Mouse (Mus musculus) midbrain, embryonic 16.5 days (tissue): ENCODE results near the gene Phf1. TPM values are rescaled to one million over a fixed set of nuclear protein-coding genes. Genes with fewer than 3 reads are reported as not detected.
"Not testable (repeated sequence)": the region's sequence is repeated elsewhere in the genome, so short reads cannot be mapped to it uniquely, and the experiment has no call there.

Experiments used
- ATAC-seq: fragments of 200-750 bp; cut with Nextera tagmentation; 2 replicates; pipeline ENCODE4 v1.8.0; 2017; ENCODE audit warnings: moderate TSS enrichment
- H3K27ac ChIP-seq: fragments of 300-500 bp; sonication (generic); 2 replicates; pipeline ENCODE4 v1.5.1; 2014; ENCODE audit warnings: mild to moderate bottlenecking, low read length, mixed read lengths
- H3K27me3 ChIP-seq: fragments of 300-500 bp; sonication (generic); 2 replicates; pipeline ENCODE4 v1.6.1; 2014; ENCODE audit warnings: low read depth, low read length, mixed read lengths; ENCODE audit not compliant: control insufficient read depth, insufficient read depth
- H3K36me3 ChIP-seq: fragments of 300-500 bp; sonication (generic); 2 replicates; pipeline ENCODE4 v1.6.1; 2014; ENCODE audit warnings: mild to moderate bottlenecking, low read length, moderate library complexity, mixed read lengths; ENCODE audit not compliant: control insufficient read depth, insufficient read depth
- H3K4me1 ChIP-seq: fragments of 300-500 bp; sonication (generic); 2 replicates; pipeline ENCODE4 v1.6.1; 2014; ENCODE audit warnings: mild to moderate bottlenecking, low read length, mixed read lengths; ENCODE audit not compliant: control insufficient read depth, insufficient read depth
- H3K4me2 ChIP-seq: fragments of 300-500 bp; sonication (generic); 2 replicates; pipeline ENCODE4 v1.6.1; 2014; ENCODE audit warnings: mild to moderate bottlenecking, low read length, mixed read lengths
- H3K4me3 ChIP-seq: fragments of 300-500 bp; sonication (generic); 2 replicates; pipeline ENCODE4 v1.5.1; 2014; ENCODE audit warnings: low read depth, mild to moderate bottlenecking, low read length, moderate library complexity, mixed read lengths
- H3K9ac ChIP-seq: fragments of 300-500 bp; sonication (generic); 2 replicates; pipeline ENCODE4 v1.6.1; 2014; ENCODE audit warnings: low read depth, low read length, mixed read lengths
- H3K9me3 ChIP-seq: fragments of 300-500 bp; sonication (generic); replicated peaks from 2 replicates; pipeline ENCODE4 v1.6.1; 2014; ENCODE audit warnings: mild to moderate bottlenecking, low read length, mixed read lengths; ENCODE audit not compliant: control insufficient read depth, poor library complexity, severe bottlenecking
- WGBS: fragments of 180-500 bp; shearing (Covaris S2); extraction: QIAGEN DNeasy Blood & Tissue Kit; methylation state at CpG from one replicate; pipeline ENCODE4 v1.1.7; 2014; 5-methylcytosine and 5-hydroxymethylcytosine counted together
- polyA plus RNA-seq: library from polyadenylated mRNA; unstranded; fragments of >200 nt; fragmentation: Nextera tagmentation; extraction: Ambion mirVana; gene quantifications from 2 replicates; pipeline ENCODE4 v1.2.1, GENCODE M21; 2015

The Phf1 gene
- polyA plus RNA-seq, 1 experiment from 2014 or later, result 28.0 TPM

DNA sequence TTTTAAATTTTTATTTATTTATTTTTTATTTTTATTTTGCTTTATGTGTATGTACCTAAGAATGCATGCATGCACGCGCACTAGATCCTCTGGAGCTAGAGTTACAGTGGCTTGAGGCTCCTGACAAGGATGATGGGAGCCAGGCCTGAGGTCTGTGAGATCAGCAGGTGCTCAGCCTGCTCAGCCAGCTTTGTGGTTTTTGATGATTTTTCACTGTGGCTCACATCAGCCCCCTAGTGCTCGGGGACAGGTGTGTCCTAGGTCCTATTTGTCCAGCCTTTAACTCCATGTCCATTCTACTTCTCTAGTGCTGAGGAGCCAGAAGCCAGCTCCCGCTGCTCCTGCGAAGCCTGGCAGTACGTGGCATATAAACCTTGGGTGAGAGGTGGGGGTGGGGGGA, 10.5 kb upstream of the Phf1 start:
- H3K4me3 ChIP-seq, H3K36me3 ChIP-seq, H3K4me1 ChIP-seq, H3K27me3 ChIP-seq, H3K4me2 ChIP-seq, H3K27ac ChIP-seq, ATAC-seq, H3K9me3 ChIP-seq, H3K9ac ChIP-seq: not testable (repeated sequence)
- WGBS, result 92% methylated on average over 5 of the region's 6 CpGs

DNA sequence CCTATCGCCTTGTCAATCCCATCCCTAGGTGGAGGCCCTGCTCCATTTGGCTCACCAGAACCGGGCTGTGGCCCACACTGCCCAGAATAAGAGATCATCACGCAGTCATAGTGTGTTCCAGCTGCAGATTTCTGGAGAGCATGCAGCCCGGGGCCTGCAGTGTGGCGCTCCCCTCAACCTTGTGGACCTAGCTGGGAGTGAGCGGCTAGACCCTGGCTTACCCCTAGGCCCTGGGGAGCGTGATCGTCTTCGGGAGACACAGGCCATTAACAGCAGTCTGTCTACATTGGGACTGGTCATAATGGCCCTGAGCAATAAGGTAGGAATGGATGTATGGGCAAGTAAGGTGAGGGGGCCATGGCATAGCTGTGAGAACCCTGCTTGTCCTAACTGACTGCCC, 7.4 kb upstream of the Phf1 start:
- not testable (repeated sequence) for H3K27ac ChIP-seq, H3K4me2 ChIP-seq, H3K4me3 ChIP-seq, ATAC-seq, H3K9ac ChIP-seq, H3K27me3 ChIP-seq, H3K9me3 ChIP-seq, H3K4me1 ChIP-seq, H3K36me3 ChIP-seq
- WGBS, result 95% methylated on average over 9 of the region's 9 CpGs

DNA sequence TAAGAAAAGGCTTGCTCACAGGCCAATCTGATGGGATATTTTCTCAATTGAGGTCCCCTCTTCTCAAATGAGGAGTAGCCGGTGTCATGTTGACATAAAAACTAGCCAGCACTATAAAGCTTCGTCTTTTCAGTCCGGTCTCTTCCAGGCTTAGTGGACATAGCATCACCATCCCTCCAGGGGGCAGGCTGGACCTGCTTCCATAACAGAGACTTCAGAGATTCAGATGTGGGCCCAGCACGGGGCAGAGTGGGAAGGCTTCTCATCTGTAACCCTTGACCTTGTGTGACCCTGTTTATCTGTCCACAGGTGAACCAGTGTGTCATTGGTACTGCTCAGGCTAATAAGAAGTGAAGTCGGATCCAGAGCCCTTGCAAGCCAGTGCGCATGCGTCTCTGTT, 1.1 kb upstream of the Phf1 start:
- H3K36me3 ChIP-seq, result peaks cover 10% of the 10 kb centered on the region
- H3K9me3 ChIP-seq, H3K27ac ChIP-seq, H3K4me2 ChIP-seq, H3K4me3 ChIP-seq, H3K27me3 ChIP-seq, H3K9ac ChIP-seq: not testable (repeated sequence)
- WGBS, result 65% methylated on average over 7 of the region's 7 CpGs
- 0 out of 2 replicates have a peak, but pooled peaks have one; percentile 7 for ATAC-seq
- peaks cover 14% of the 10 kb centered on the region for H3K4me1 ChIP-seq

DNA sequence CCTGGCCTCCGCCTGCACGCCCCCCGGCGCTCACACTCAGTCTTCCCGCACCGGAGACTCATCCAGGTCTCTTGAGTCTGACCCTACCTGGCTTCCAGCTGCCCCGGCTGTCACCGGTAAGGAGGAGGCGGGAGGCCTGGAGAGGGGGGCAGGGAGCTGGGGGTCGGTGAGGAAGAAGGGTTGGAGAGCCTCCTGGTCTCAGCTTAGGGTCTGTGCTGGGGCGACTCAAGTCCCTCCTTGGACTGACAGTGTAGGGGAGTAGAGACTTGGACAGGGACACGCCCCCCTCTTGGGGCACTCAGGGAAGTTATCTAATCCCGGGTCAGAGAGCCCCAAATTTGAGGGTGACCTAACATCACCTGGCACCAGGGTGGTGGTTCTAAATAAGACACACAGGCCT, 567 bp downstream of the Phf1 start:
- Histone ChIP-seq H3K4me3 (peak overlapping the region; percentile 56), H3K27ac (peak overlapping the region; percentile 87), H3K27me3 (no peaks in the 10 kb centered on the region), H3K36me3 (peaks cover 17% of the 10 kb centered on the region), H3K4me2 (peak overlapping the region; percentile 71), H3K9ac (peak overlapping the region; percentile 81), H3K4me1 (peaks cover 21% of the 10 kb centered on the region), H3K9me3 (no peaks in the 10 kb centered on the region)
- 7% methylated on average over 13 of the region's 13 CpGs for WGBS
- peak; percentile 37 for ATAC-seq

DNA sequence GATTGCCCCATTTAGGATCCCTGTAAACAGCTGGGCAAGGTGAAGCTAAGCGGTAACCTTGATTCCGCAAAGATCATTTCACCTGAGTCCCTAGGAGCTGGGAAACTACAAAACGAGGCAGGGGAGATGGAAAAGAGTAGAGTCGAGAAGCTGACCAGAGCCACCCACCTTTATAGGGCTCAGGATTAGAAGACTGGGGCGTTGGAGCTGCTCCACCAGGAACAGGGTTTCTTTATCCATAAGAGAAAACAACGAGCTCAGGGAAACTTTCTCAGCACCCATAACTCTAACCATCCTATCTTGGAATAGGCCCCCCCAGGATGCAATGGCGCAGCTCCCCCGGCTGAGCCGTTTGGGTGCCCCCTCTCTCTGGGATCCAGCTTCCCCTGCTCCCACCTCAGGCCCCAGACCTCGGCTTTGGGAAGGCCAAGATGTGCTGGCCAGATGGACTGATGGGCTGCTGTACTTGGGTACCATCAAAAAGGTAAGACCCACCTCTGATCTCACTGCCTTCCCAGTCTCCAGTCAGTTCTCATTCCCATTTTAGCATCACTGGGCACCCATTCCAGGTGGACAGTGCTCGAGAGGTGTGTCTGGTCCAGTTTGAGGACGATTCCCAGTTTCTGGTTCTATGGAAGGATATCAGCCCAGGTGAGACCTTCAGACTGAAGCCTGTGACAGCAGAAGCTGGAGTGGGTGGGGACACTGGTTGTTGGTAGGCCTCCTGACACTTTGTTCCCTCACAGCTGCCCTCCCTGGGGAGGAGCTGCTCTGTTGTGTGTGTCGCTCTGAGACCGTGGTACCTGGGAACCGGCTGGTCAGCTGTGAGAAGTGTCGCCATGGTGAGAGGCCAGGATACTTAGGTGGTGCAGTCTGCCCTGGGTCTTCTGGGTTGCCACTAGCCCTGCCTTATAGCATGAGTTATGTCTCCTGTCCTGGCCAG, 1.3 kb downstream of the Phf1 start:
- Histone ChIP-seq H3K9me3 (no peaks in the 10 kb centered on the region), H3K4me2 (peak overlapping the region; percentile 71), H3K36me3 (peaks cover 17% of the 10 kb centered on the region), H3K4me3 (peak overlapping the region; percentile 56), H3K4me1 (peaks cover 26% of the 10 kb centered on the region), H3K9ac (peak overlapping the region; percentile 81), H3K27me3 (no peaks in the 10 kb centered on the region), H3K27ac (no peak overlapping the region; the same call in 1 of the 2 replicates)
- no peak for ATAC-seq
- 85% methylated on average over 16 of the region's 16 CpGs for WGBS

DNA sequence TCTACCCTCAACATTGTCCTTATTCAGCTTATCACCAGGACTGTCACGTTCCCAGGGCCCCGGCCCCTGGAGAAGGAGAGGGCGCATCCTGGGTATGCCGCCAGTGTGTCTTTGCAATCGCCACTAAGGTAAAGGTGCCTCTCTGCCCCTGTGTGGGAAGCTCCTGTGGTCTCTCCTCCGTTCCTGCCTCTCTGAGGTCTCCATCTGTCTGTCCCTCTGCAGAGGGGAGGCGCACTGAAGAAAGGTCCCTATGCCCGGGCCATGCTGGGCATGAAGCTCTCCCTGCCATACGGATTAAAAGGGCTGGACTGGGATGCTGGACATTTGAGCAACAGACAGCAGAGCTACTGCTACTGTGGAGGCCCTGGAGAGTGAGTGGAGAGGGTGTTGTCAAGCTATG, 2.2 kb downstream of the Phf1 start:
- peaks cover 28% of the 10 kb centered on the region for H3K4me1 ChIP-seq
- H3K27me3 ChIP-seq, result no peaks in the 10 kb centered on the region
- no peak overlapping the region for H3K9ac ChIP-seq
- H3K27ac ChIP-seq, result no peak overlapping the region
- WGBS, result 93% methylated on average over 9 of the region's 9 CpGs
- peaks cover 17% of the 10 kb centered on the region for H3K36me3 ChIP-seq
- no peak for ATAC-seq
- H3K9me3 ChIP-seq, result no peaks in the 10 kb centered on the region
- H3K4me2 ChIP-seq, result no peak overlapping the region
- no peak overlapping the region for H3K4me3 ChIP-seq

DNA sequence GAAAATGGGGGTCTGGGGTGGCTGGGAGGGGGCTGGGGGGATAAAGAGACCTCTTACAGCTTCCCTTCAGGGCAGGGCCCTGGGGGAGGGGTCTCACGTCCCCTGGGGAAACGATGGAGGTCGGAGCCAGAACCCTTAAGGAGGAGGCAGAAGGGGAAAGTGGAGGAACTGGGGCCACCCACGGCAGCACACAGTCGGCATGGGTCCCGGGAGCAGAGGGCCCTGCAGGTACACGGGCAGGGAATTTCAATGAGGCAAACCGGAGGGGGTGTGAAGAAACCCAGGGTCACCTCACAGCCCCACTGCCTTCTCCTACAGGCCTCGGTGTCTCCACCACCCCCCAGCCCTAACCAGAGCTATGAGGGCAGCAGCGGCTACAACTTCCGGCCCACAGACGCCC, 3.6 kb downstream of the Phf1 start:
- no peak for ATAC-seq
- Histone ChIP-seq H3K27ac (no peak overlapping the region), H3K36me3 (peaks cover 17% of the 10 kb centered on the region), H3K4me3 (no peak overlapping the region), H3K4me2 (no peak overlapping the region), H3K4me1 (peaks cover 39% of the 10 kb centered on the region), H3K27me3 (no peaks in the 10 kb centered on the region), H3K9ac (no peak overlapping the region), H3K9me3 (no peaks in the 10 kb centered on the region)
- WGBS, result 86% methylated on average over 12 of the region's 12 CpGs

DNA sequence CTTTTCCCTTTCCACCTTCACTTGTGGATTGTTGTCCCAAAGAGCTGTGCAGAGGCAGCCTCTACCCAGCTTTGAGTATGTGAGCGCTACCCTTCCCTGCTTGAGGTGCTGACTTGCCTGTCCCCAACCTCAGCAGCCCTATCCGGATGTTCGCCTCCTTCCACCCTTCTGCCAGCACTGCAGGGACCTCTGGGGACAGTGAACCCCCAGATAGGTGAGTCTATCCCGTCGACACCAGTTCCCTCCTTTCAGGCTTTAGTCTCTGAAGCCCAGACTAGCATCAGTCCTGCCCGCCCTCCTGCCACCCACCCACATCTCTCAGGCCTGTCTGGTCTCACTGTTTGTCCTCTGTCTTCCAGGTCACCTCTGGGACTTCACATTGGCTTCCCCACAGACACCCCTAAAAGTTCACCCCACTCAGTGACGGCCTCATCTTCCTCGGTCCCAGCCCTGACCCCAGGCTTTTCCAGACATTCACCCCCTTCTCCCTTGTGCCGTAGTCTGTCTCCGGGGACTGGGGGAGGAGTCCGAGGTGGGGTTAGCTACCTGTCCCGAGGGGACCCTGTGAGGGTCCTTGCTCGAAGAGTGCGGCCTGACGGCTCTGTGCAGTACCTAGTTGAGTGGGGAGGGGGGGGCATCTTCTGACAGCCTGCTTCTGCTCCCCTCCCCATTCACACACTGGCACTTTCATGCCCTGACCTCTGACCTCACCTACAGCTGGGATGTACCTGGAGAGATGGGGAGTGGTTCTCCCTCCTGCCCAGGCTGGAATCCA, 4.3 kb downstream of the Phf1 start:
- Histone ChIP-seq H3K27ac (no peak overlapping the region), H3K27me3 (no peaks in the 10 kb centered on the region), H3K9ac (no peak overlapping the region), H3K4me1 (peaks cover 40% of the 10 kb centered on the region), H3K9me3 (no peaks in the 10 kb centered on the region), H3K36me3 (peaks cover 17% of the 10 kb centered on the region), H3K4me3 (no peak overlapping the region), H3K4me2 (no peak overlapping the region)
- ATAC-seq, result no peak
- 90% methylated on average over 15 of the region's 15 CpGs for WGBS
